Mouse (Mus musculus): ENCODE data around the gene Clba1. TPM values are rescaled to one million over a fixed set of nuclear protein-coding genes. Genes with fewer than 3 reads are reported as not detected.

The Clba1 gene
- polyA plus RNA-seq, 1 experiment from 2014 or later = 0.43 TPM

- Histone ChIP-seq H3K27me3 (peaks cover 35% of the 10 kb centered on the region), H3K4me2 (no peak overlapping the region), H3K9me3 (replicated peaks) (no peaks in the 10 kb centered on the region), H3K4me3 (replicated peaks) (no peak overlapping the region), H3K36me3 (replicated peaks) (no peaks in the 10 kb centered on the region), H3K27ac (replicated peaks) (no peak overlapping the region), H3K4me1 (replicated peaks) (no peaks in the 10 kb centered on the region), H3K9ac (no peak overlapping the region)
- 28% methylated on average over 18 of the region's 18 CpGs for WGBS (ENCODE audit: insufficient replicate concordance)
- no peak for ATAC-seq (ENCODE audit: insufficient read depth)
Measured at GRCm38 (mm10) chr12:112795466-112796104, 13.2 kb upstream of the Clba1 start.

- Histone ChIP-seq H3K4me1 (replicated peaks) (peaks cover under 1% of the 10 kb centered on the region), H3K27ac (replicated peaks) (no peak overlapping the region)
- 41% methylated on average over 17 of the region's 17 CpGs for WGBS (ENCODE audit: insufficient replicate concordance)
Measured at GRCm38 (mm10) chr12:112796551-112797510, 11.9 kb upstream of the Clba1 start.

DNA sequence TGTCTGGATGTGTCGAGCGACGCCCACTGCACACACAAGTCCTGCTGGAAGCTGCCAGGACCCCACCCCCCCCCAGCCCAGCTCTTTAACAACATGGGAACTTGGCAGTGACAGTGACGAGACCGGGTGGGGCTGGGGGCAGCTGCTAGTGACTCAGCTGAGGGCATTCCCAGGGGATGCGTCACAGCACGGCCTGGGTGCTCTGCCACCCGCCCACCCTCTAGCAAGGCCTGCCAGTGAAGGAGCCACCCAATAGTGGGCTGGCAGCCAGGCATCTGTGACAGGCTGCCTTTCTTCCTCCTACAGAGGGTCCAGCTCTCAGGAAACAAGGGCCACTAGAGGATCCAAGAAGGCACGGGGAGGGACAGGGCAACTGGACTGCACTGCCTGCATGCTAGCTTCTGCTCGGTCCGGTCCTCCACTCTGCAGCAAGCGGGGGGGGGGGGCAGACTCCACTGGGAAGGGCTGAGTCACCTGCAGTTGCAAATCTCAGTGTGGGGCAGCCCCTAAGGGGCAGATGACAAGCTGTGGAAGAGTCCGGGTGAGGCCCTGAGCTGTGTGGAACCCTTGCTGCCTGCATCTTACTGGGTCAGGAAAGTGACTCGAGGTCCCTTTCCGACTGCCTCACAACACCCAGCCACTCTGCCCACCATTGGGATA, 10.9 kb upstream of the Clba1 start:
- Histone ChIP-seq H3K4me1 (replicated peaks) (peaks cover 8% of the 10 kb centered on the region), H3K9ac (no peak overlapping the region)
- 52% methylated on average over 15 of the region's 15 CpGs for WGBS (ENCODE audit: insufficient replicate concordance)

More at GRCm38 (mm10) chr12:112796551-112797510, 11.9 kb upstream of the Clba1 start:
- no peak for ATAC-seq (ENCODE audit: insufficient read depth)
- no peak overlapping the region for H3K9ac ChIP-seq
- H3K9me3 ChIP-seq (replicated peaks) = no peaks in the 10 kb centered on the region
- H3K27me3 ChIP-seq = peaks cover 48% of the 10 kb centered on the region
- H3K4me3 ChIP-seq (replicated peaks) = no peak overlapping the region
- no peak overlapping the region for H3K4me2 ChIP-seq
- H3K36me3 ChIP-seq (replicated peaks) = no peaks in the 10 kb centered on the region

DNA sequence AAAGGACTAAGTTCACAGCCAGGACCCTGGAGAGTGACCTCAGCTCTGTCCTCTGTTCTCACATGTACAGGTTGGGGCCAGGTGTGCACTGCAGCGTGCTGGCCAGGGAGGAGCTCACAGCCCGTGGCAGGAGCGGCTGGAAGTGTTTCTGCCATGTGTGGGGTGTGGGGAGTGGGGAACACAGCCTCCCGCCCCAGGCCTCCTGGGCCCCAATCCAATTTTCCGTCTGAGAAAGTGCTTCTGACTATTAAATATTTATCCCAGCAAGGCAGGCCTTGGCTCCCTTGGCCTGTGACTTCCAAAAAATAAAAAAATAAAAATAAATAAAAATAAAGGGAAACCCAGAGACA, 10.4 kb upstream of the Clba1 start:
- H3K9me3 ChIP-seq (replicated peaks) = no peaks in the 10 kb centered on the region
- no peak overlapping the region for H3K9ac ChIP-seq
- H3K27me3 ChIP-seq = peaks cover 63% of the 10 kb centered on the region
- H3K4me1 ChIP-seq (replicated peaks) = peaks cover 8% of the 10 kb centered on the region
- H3K27ac ChIP-seq (replicated peaks) = no peak overlapping the region
- no peak overlapping the region for H3K4me2 ChIP-seq
- WGBS (ENCODE audit: insufficient replicate concordance) = 40% methylated on average over 5 of the region's 5 CpGs
- no peaks in the 10 kb centered on the region for H3K36me3 ChIP-seq (replicated peaks)
- no peak for ATAC-seq (ENCODE audit: insufficient read depth)
- H3K4me3 ChIP-seq (replicated peaks) = no peak overlapping the region

More for the DNA sequence above, 10.9 kb upstream of the Clba1 start:
- no peaks in the 10 kb centered on the region for H3K9me3 ChIP-seq (replicated peaks)
- H3K27me3 ChIP-seq = peaks cover 58% of the 10 kb centered on the region
- no peak overlapping the region for H3K4me2 ChIP-seq
- H3K27ac ChIP-seq (replicated peaks) = no peak overlapping the region
- H3K36me3 ChIP-seq (replicated peaks) = no peaks in the 10 kb centered on the region
- no peak overlapping the region for H3K4me3 ChIP-seq (replicated peaks)
- no peak for ATAC-seq (ENCODE audit: insufficient read depth)

DNA sequence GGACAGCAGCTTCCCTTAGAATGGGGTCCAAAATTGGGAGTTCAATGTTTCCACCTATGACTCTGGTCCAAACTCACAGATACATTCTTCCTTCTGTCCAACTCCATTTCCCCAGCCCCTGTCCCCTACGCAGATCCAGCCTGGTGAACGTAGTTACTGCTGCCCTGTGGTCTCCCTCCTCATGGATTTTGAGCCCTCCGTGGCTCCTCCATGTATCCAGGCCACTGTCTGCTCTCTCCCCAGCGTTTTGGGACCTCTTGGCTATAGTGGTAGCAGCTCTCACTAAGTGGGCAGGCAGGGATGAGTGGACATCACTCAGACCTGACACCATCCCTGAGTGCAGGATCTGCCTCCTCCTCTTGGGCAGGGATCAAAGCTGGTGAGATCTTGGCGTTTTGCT, 10.0 kb upstream of the Clba1 start:
- H3K9ac ChIP-seq = no peak overlapping the region
- no peaks in the 10 kb centered on the region for H3K36me3 ChIP-seq (replicated peaks)
- ATAC-seq (ENCODE audit: insufficient read depth) = no peak
- no peaks in the 10 kb centered on the region for H3K9me3 ChIP-seq (replicated peaks)
- 48% methylated on average over 5 of the region's 5 CpGs for WGBS (ENCODE audit: insufficient replicate concordance)
- H3K27ac ChIP-seq (replicated peaks) = no peak overlapping the region
- peaks cover 8% of the 10 kb centered on the region for H3K4me1 ChIP-seq (replicated peaks)
- H3K4me3 ChIP-seq (replicated peaks) = no peak overlapping the region
- H3K4me2 ChIP-seq = no peak overlapping the region
- peaks cover 67% of the 10 kb centered on the region for H3K27me3 ChIP-seq

DNA sequence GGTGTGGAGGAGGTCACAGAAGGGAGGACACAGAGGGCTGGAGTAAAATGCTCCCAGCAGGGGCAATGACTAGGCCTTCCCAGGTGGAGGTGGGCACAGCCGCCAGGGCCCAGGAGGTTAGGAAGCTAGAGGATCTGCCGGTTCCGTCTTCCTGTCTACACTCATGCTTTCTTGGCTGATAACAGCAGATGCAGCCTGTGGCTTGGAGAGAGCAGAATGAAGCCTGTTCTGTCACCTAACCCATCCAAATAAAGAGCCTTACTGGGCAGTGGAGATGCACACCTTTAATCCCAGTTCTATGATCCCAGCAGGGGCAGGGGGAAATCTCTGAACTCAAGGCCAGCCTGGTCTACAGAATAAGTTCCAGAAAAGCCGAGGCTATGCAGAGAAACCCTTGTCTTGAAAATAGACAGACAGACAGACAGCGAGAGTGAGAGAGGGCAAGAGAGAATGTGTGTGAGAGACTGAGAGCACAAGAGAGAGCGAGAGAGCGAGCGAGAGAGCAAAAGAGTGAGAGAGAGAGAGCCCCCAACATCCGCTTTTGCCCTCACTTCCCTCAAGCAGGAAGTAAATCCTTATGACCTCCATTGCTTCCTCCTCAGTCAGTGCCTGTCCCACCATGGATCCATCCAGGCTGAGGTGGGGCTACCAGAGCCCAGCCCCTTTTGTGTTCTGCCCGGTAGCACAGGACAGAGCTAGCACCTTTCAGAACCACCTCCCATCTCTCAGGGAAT, 9.3 kb upstream of the Clba1 start:
- Histone ChIP-seq H3K4me1 (replicated peaks) (peaks cover 8% of the 10 kb centered on the region), H3K4me2 (no peak overlapping the region), H3K36me3 (replicated peaks) (no peaks in the 10 kb centered on the region), H3K9ac (no peak overlapping the region), H3K27ac (replicated peaks) (no peak overlapping the region), H3K9me3 (replicated peaks) (no peaks in the 10 kb centered on the region), H3K27me3 (peaks cover 74% of the 10 kb centered on the region), H3K4me3 (replicated peaks) (no peak overlapping the region)
- WGBS (ENCODE audit: insufficient replicate concordance) = 60% methylated on average over 10 of the region's 10 CpGs
- no peak for ATAC-seq (ENCODE audit: insufficient read depth)

DNA sequence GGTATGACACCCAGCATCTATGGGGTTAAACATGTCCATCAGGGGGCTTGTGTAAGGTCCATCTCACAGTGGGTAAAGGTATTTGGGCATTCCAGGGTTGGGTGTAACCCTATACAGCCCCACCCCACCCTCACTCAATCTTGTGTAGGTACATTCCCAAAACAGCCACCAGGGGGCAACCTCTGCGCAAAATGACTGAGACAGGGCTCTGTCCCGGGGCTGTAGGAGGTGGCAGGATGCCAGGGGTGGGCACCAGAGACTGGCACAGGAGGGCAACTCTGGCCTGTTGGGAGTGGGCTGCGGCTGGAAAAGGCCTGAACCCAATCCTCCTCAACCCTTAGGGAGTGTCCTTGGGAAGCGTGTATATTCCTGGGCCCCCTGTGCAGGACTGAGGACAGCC, 8.3 kb upstream of the Clba1 start:
- H3K36me3 ChIP-seq (replicated peaks) = no peaks in the 10 kb centered on the region
- WGBS (ENCODE audit: insufficient replicate concordance) = 10% methylated on average over 4 of the region's 4 CpGs
- peaks cover 8% of the 10 kb centered on the region for H3K4me1 ChIP-seq (replicated peaks)
- 0 out of 2 replicates have a peak, but pooled peaks have one; percentile 39 for ATAC-seq (ENCODE audit: insufficient read depth)
- H3K27me3 ChIP-seq = peaks cover 84% of the 10 kb centered on the region
- no peak overlapping the region for H3K9ac ChIP-seq
- H3K9me3 ChIP-seq (replicated peaks) = no peaks in the 10 kb centered on the region
- no peak overlapping the region for H3K4me3 ChIP-seq (replicated peaks)
- no peak overlapping the region for H3K4me2 ChIP-seq
- no peak overlapping the region for H3K27ac ChIP-seq (replicated peaks)

GRCm38 (mm10) chr12:112801864-112802846, 6.6 kb upstream of the Clba1 start, which contains the start of gene Ahnak2:
Gene Ahnak2 (minus strand): TSS chr12:112802657.
- 3% methylated on average over 66 of the region's 69 CpGs for WGBS (ENCODE audit: insufficient replicate concordance)
- Histone ChIP-seq H3K36me3 (replicated peaks) (no peaks in the 10 kb centered on the region), H3K4me3 (replicated peaks) (peak within 1 kb of the TSS; percentile 41), H3K9me3 (replicated peaks) (no peaks in the 10 kb centered on the region), H3K27ac (replicated peaks) (no peak within 1 kb of the TSS), H3K4me1 (replicated peaks) (peaks cover 8% of the 10 kb centered on the region), H3K4me2 (peak within 1 kb of the TSS; percentile 71), H3K9ac (no peak within 1 kb of the TSS), H3K27me3 (peaks cover 93% of the 10 kb centered on the region)
- no peak for ATAC-seq (ENCODE audit: insufficient read depth)

DNA sequence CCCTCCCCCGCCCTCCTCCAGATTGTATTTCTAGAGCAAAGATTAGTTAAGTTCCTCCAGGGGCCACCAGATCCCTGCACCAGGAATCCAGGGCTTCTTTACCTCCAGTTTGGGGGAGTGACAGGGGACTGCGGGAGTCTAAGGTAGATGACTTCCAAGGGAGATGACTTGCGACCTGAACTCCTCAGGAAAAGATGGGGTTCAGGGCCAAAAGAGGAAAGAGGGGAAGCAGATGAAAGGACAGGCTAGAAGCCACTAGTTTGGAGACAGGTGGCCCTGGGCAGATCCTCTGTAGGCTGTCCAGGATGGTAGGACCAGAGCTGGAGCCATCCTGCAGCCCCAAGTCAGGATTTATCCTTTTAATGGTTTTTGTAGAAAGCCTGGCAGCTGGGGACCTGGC, 5.8 kb upstream of the Clba1 start:
- H3K27me3 ChIP-seq = peaks cover 93% of the 10 kb centered on the region
- H3K4me2 ChIP-seq = no peak overlapping the region
- ATAC-seq (ENCODE audit: insufficient read depth) = no peak
- H3K36me3 ChIP-seq (replicated peaks) = no peaks in the 10 kb centered on the region
- WGBS (ENCODE audit: insufficient replicate concordance) = 26% methylated on average over 3 of the region's 3 CpGs
- no peak overlapping the region for H3K4me3 ChIP-seq (replicated peaks)
- H3K4me1 ChIP-seq (replicated peaks) = peaks cover 8% of the 10 kb centered on the region
- no peak overlapping the region for H3K9ac ChIP-seq
- no peaks in the 10 kb centered on the region for H3K9me3 ChIP-seq (replicated peaks)
- H3K27ac ChIP-seq (replicated peaks) = no peak overlapping the region

- H3K36me3 ChIP-seq (replicated peaks) = no peaks in the 10 kb centered on the region
- ATAC-seq (ENCODE audit: insufficient read depth) = no peak
- H3K27me3 ChIP-seq = peaks cover 95% of the 10 kb centered on the region
Measured at GRCm38 (mm10) chr12:112804046-112804445, 4.7 kb upstream of the Clba1 start.

More at GRCm38 (mm10) chr12:112804046-112804445, 4.7 kb upstream of the Clba1 start:
- Histone ChIP-seq H3K9ac (no peak overlapping the region), H3K4me1 (replicated peaks) (peaks cover 17% of the 10 kb centered on the region), H3K27ac (replicated peaks) (no peak overlapping the region), H3K4me2 (no peak overlapping the region), H3K9me3 (replicated peaks) (no peaks in the 10 kb centered on the region), H3K4me3 (replicated peaks) (no peak overlapping the region)
- 56% methylated on average over 13 of the region's 13 CpGs for WGBS (ENCODE audit: insufficient replicate concordance)

All from liver, embryonic 15.5 days (tissue).